Mouse (Mus musculus) kidney, adult 18-20 months (tissue): ENCODE measurements around the gene Gm4924.

Experiments
- DNase-seq: peaks from one replicate; pipeline ENCODE4 v3.0.0; 2021

Gene Gm4924

GRCm38 (mm10) chr10:82354083-82355010 is at the start of gene Gm4924:
Gene Gm4924 (plus strand): TSS chr10:82354255.
- peak; percentile 77 for DNase-seq

DNA sequence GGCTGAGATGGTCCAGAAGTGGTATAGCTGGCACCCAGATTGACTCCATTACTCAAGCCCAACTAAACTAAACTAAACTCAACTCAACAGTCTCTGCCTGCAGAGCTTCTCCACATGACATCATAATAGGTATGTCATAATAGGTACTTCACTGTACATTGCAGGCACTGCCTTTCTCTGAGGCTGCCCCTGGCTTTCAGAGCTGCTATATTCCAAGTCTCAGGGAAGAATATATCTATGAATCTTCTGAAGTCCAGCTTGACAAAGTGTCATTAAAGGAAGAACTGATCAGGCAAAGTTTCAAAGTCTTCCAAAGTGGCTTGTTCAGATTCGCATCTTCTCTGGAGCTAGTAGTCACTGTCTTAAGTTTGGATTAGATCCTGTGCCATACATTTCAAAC is 37.6 kb upstream of the Gm4924 start, which contains the start of gene 4932415D10Rik:
Gene 4932415D10Rik, minus strand, starts transcription at position 101 of the 400 bp plus-strand sequence.
- no peak for DNase-seq

- DNase-seq = no peak
These were observed 33.9 kb upstream of the Gm4924 start for GRCm38 (mm10) chr10:82320134-82320533.

DNA sequence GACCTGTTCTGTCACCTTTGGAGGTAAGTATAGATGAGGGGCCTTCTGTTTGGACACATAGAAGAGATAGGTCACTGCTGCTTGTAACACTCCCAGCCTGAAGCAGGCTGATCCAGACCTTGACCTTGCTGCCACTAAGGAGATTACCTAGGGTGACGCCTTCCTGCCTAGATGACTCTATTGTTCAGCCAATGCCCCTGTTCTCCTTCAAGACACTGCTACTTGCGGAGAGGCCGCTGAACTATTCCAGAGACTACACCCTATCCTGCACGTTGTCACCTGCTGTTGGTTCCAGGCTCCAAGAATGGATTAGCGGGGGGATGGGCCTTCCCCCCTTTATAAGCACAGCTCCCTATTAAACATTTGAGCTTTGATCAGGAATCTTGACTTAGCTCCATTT is 24.2 kb upstream of the Gm4924 start:
- no peak for DNase-seq

DNA sequence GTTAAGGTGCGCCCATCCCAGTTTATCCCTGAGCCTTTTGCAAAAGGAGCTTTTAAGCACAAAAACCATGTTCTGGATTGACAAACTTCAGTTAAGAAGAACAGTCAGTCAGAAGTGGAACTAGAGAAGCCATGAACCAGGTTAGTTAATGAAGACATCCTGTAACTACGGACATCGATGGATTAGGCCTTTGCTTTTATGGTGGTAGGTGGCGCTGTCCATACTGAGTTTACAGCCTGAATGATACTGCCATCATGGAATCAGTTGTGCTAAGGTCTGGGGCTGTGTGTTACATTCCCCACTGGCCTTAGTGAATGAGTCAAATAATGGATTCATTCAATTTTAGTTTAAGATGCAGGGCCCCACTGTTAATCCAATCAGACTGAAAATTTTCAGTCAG is 1.3 kb downstream of the Gm4924 start:
- DNase-seq = no peak

DNA sequence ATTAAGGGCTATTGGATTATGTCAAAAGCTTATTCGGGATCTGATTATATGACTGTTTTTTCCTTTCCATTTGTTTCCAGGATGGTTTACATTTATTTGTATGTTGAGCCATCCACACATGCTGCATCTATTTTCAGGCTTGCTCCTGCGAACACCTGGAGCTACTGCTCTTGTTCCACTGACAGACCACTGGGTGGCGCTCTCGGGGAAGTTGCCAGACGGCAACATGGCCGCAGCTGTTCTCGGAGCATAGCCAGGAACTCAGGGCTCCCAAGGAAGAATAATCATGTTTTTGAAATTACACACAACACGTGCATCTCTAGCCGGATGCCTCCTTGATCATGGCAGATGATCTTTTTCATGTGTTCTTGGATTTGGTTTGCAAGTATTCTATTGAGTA is 7.9 kb downstream of the Gm4924 start:
- DNase-seq = no peak

DNA sequence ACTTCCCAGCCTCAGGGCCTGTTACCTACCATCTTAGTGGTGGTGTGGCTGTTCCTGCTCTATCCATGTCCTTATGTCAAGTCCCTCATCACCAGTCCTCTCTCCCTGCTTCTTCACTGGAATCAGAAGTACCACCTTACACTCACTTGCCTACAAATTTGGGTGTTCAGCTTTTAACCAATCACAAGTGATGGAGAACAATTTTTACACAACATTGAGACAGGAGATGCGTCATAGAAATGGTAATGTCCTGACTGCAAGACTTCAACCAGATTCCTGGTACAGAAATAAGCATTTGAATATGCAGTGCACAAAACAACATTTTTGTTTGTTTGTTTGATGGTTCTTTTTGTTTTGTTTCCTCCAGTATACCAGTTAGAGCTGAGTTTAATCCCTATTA is 28.9 kb downstream of the Gm4924 start:
- no peak for DNase-seq

GRCm38 (mm10) chr10:82409511-82409910 is 55.5 kb downstream of the Gm4924 start:
- no peak for DNase-seq

DNA sequence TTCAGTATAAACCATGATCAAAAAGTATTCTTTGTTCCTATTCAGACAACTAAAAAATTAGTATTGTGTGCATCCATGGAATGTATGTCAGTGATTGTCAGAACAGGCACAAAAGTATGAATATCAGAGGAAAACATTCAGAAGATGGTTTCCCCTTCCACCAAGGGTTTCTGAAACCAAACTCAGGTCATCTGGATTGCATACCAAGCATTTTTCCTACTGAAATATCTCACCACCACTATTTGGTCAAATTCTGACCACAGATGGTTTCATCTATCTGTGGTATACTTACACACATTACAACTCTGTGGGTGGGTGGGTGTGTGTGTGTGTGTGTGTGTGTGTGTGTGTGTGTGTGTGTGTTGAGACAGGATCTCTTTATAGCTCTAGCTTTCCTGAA is 69.6 kb downstream of the Gm4924 start:
- DNase-seq = no peak
